Mouse (Mus musculus) intestine, embryonic 16.5 days (tissue): ENCODE measurements around the gene Nfia. TPM values are rescaled to one million over a fixed set of nuclear protein-coding genes. Genes with fewer than 3 reads are reported as not detected.

ENCODE experiments used
- ATAC-seq: fragments of 200-750 bp; cut with Nextera tagmentation; 2 replicates; pipeline ENCODE4 v1.8.0; 2017; ENCODE audit warnings: moderate TSS enrichment, moderate library complexity
- H3K27ac ChIP-seq: fragments of 300-500 bp; sonication (generic); 2 replicates; pipeline ENCODE4 v1.5.1; 2014; ENCODE audit warnings: mild to moderate bottlenecking, low read length
- H3K27me3 ChIP-seq: fragments of 300-500 bp; sonication (generic); replicated peaks from 2 replicates; pipeline ENCODE4 v1.6.1; 2014; ENCODE audit warnings: low read length, control low read depth, mixed read lengths; ENCODE audit not compliant: control insufficient read depth, insufficient read depth
- H3K36me3 ChIP-seq: fragments of 300-500 bp; sonication (generic); 2 replicates; pipeline ENCODE4 v1.6.1; 2014; ENCODE audit warnings: low read length, control low read depth; ENCODE audit not compliant: control insufficient read depth, insufficient read depth
- H3K4me1 ChIP-seq: fragments of 300-500 bp; sonication (generic); 2 replicates; pipeline ENCODE4 v1.6.1; 2014; ENCODE audit warnings: low read length, control low read depth, mixed read lengths; ENCODE audit not compliant: control insufficient read depth, insufficient read depth
- H3K4me2 ChIP-seq: fragments of 300-500 bp; sonication (generic); 2 replicates; pipeline ENCODE4 v1.6.1; 2014; ENCODE audit warnings: low read depth, low read length, control low read depth
- H3K4me3 ChIP-seq: fragments of 300-500 bp; sonication (generic); 2 replicates; pipeline ENCODE4 v1.5.1; 2014; ENCODE audit warnings: mild to moderate bottlenecking, low read length
- H3K9ac ChIP-seq: fragments of 300-500 bp; sonication (generic); 2 replicates; pipeline ENCODE4 v1.6.1; 2014; ENCODE audit warnings: low read depth, low read length
- H3K9me3 ChIP-seq: fragments of 300-500 bp; sonication (generic); 2 replicates; pipeline ENCODE4 v1.6.1; 2016; ENCODE audit warnings: low read length, control low read depth; ENCODE audit not compliant: control insufficient read depth
- WGBS: fragments of 180-500 bp; shearing (Covaris S2); extraction: QIAGEN DNeasy Blood & Tissue Kit; methylation state at CpG from one replicate; pipeline ENCODE4 v1.1.7; 2014; 5-methylcytosine and 5-hydroxymethylcytosine counted together
- polyA plus RNA-seq: library from polyadenylated mRNA; unstranded; fragments of >200 nt; fragmentation: Nextera tagmentation; extraction: Ambion mirVana; gene quantifications from 2 replicates; pipeline ENCODE4 v1.2.1, GENCODE M21; 2015

Gene Nfia
- polyA plus RNA-seq, 1 experiment from 2014 or later = 24.0 TPM

GRCm38 (mm10) chr4:97785547-97786271, 13.2 kb downstream of the Nfia start:
- H3K36me3 ChIP-seq = 0 out of 2 replicates have a peak, but pooled peaks cover 8% of the 10 kb centered on the region
- ATAC-seq = no peak
- no peaks in the 10 kb centered on the region for H3K27me3 ChIP-seq
- no peaks in the 10 kb centered on the region for H3K9me3 ChIP-seq
- H3K4me3 ChIP-seq = no peak overlapping the region
- no peak overlapping the region for H3K9ac ChIP-seq
- WGBS = 84% methylated on average over 8 of the region's 8 CpGs
- no peak overlapping the region for H3K4me2 ChIP-seq
- no peak overlapping the region for H3K27ac ChIP-seq
- no peaks in the 10 kb centered on the region for H3K4me1 ChIP-seq

- H3K4me1 ChIP-seq = no peaks in the 10 kb centered on the region
- ATAC-seq = no peak
- H3K4me2 ChIP-seq = no peak overlapping the region
- WGBS = 58% methylated on average over 8 of the region's 8 CpGs
- 0 out of 2 replicates have a peak, but pooled peaks cover 8% of the 10 kb centered on the region for H3K36me3 ChIP-seq
- H3K9me3 ChIP-seq = no peaks in the 10 kb centered on the region
- no peak overlapping the region for H3K27ac ChIP-seq
- no peak overlapping the region for H3K4me3 ChIP-seq
- H3K9ac ChIP-seq = no peak overlapping the region
- H3K27me3 ChIP-seq = no peaks in the 10 kb centered on the region
Observed at GRCm38 (mm10) chr4:97786571-97786970, 14.0 kb downstream of the Nfia start.

- H3K27me3 ChIP-seq = no peaks in the 10 kb centered on the region
- H3K4me1 ChIP-seq = no peaks in the 10 kb centered on the region
- WGBS = 70% methylated on average over 3 of the region's 3 CpGs
- no peak overlapping the region for H3K27ac ChIP-seq
- 0 out of 2 replicates have a peak, but pooled peaks cover 8% of the 10 kb centered on the region for H3K36me3 ChIP-seq
- no peak overlapping the region for H3K4me3 ChIP-seq
- H3K9me3 ChIP-seq = no peaks in the 10 kb centered on the region
- H3K4me2 ChIP-seq = no peak overlapping the region
- no peak; the same call in 1 of the 2 replicates for ATAC-seq
- H3K9ac ChIP-seq = no peak overlapping the region
Observed at GRCm38 (mm10) chr4:97787515-97787914, 15.0 kb downstream of the Nfia start.

- Histone ChIP-seq H3K4me1 (no peaks in the 10 kb centered on the region), H3K9ac (no peak overlapping the region), H3K9me3 (no peaks in the 10 kb centered on the region), H3K4me2 (no peak overlapping the region), H3K4me3 (no peak overlapping the region), H3K27me3 (no peaks in the 10 kb centered on the region), H3K36me3 (0 out of 2 replicates have a peak, but pooled peaks cover 4% of the 10 kb centered on the region), H3K27ac (no peak overlapping the region)
- ATAC-seq = no peak
- WGBS = 77% methylated on average over 4 of the region's 4 CpGs
Observed at GRCm38 (mm10) chr4:97788537-97788936, 16.0 kb downstream of the Nfia start.

- H3K4me3 ChIP-seq = no peak overlapping the region
- H3K27me3 ChIP-seq = no peaks in the 10 kb centered on the region
- H3K27ac ChIP-seq = no peak overlapping the region
- H3K36me3 ChIP-seq = 0 out of 2 replicates have a peak, but pooled peaks cover 2% of the 10 kb centered on the region
- H3K9me3 ChIP-seq = no peaks in the 10 kb centered on the region
- no peak overlapping the region for H3K4me2 ChIP-seq
- no peak overlapping the region for H3K9ac ChIP-seq
- no peak for ATAC-seq
- no peaks in the 10 kb centered on the region for H3K4me1 ChIP-seq
- 90% methylated on average over 10 of the region's 10 CpGs for WGBS
Observed at GRCm38 (mm10) chr4:97793931-97794330, 21.4 kb downstream of the Nfia start.

GRCm38 (mm10) chr4:97794865-97795264, 22.3 kb downstream of the Nfia start:
- Histone ChIP-seq H3K36me3 (0 out of 2 replicates have a peak, but pooled peaks cover 2% of the 10 kb centered on the region), H3K27ac (no peak overlapping the region), H3K4me2 (no peak overlapping the region), H3K4me3 (no peak overlapping the region), H3K4me1 (no peaks in the 10 kb centered on the region), H3K27me3 (no peaks in the 10 kb centered on the region), H3K9me3 (no peaks in the 10 kb centered on the region), H3K9ac (no peak overlapping the region)
- ATAC-seq = no peak
- WGBS = 85% methylated on average over 4 of the region's 4 CpGs

- Histone ChIP-seq H3K4me3 (no peak overlapping the region), H3K36me3 (0 out of 2 replicates have a peak, but pooled peaks cover 2% of the 10 kb centered on the region), H3K27me3 (no peaks in the 10 kb centered on the region), H3K4me2 (no peak overlapping the region), H3K9ac (no peak overlapping the region), H3K9me3 (no peaks in the 10 kb centered on the region), H3K27ac (no peak overlapping the region), H3K4me1 (no peaks in the 10 kb centered on the region)
- ATAC-seq = no peak
- 84% methylated on average over 5 of the region's 5 CpGs for WGBS
Observed at GRCm38 (mm10) chr4:97795957-97796356, 23.4 kb downstream of the Nfia start.

- Histone ChIP-seq H3K27ac (no peak overlapping the region), H3K4me1 (no peaks in the 10 kb centered on the region), H3K36me3 (peaks cover 2% of the 10 kb centered on the region; the same call in 1 of the 2 replicates), H3K4me2 (no peak overlapping the region), H3K27me3 (no peaks in the 10 kb centered on the region), H3K4me3 (no peak overlapping the region), H3K9ac (no peak overlapping the region), H3K9me3 (no peaks in the 10 kb centered on the region)
- 79% methylated on average over 10 of the region's 10 CpGs for WGBS
- no peak for ATAC-seq
Observed at GRCm38 (mm10) chr4:97796505-97796904, 24.0 kb downstream of the Nfia start.

GRCm38 (mm10) chr4:97803791-97804190, 31.3 kb downstream of the Nfia start:
- no peak overlapping the region for H3K27ac ChIP-seq
- 90% methylated on average over 3 of the region's 3 CpGs for WGBS
- no peak overlapping the region for H3K4me2 ChIP-seq
- 0 out of 2 replicates have a peak, but pooled peaks cover 2% of the 10 kb centered on the region for H3K9me3 ChIP-seq
- H3K4me3 ChIP-seq = no peak overlapping the region
- H3K36me3 ChIP-seq = peaks cover 6% of the 10 kb centered on the region
- ATAC-seq = no peak
- no peaks in the 10 kb centered on the region for H3K27me3 ChIP-seq
- H3K4me1 ChIP-seq = no peaks in the 10 kb centered on the region
- H3K9ac ChIP-seq = no peak overlapping the region
